Mouse (Mus musculus): ENCODE measurements around the gene Il1rapl2. TPM values are rescaled to one million over a fixed set of nuclear protein-coding genes. Genes with fewer than 3 reads are reported as not detected.
A peak's percentile ranks its signal among the peaks of the same experiment; 100 is the strongest.
"Not testable (repeated sequence)": the region's sequence is repeated elsewhere in the genome, so short reads cannot be mapped to it uniquely, and the experiment has no call there.

Gene Il1rapl2
- polyA plus RNA-seq, 1 experiment from 2014 or later = 1.4 TPM

DNA sequence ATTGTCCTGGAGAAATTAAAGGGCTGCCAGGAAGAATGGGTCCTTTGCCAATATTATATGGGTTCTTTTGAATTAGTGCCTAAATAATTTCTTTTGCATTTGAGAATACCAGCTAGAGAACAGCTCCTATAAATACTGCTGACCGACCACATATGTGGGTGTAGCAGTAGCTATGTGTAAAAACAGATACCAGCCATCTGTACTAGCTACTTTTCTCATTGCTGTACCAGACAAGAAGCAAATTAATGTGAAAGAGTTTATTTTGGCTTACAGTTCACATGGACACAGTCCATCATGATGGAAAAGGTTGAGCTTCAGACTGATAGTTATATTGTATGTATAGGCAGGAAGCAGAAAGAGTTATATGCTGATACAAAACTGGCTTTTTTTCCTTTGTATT, 377.3 kb downstream of the Il1rapl2 start:
- no peaks in the 10 kb centered on the region for H3K36me3 ChIP-seq (ENCODE audit: control insufficient read depth, insufficient read depth, low read length)
- no peak overlapping the region for H3K4me2 ChIP-seq (ENCODE audit: low read depth, low read length)
- H3K27me3 ChIP-seq (replicated peaks; ENCODE audit: control insufficient read depth, insufficient read depth, low read length) = no peaks in the 10 kb centered on the region
- H3K4me1 ChIP-seq (ENCODE audit: control insufficient read depth, insufficient read depth, low read length) = no peaks in the 10 kb centered on the region
- H3K4me3 ChIP-seq (ENCODE audit: low read depth, low read length) = no peak overlapping the region
- no peak overlapping the region for H3K27ac ChIP-seq (replicated peaks; ENCODE audit: low read depth, low read length)
- 77% methylated on average over 1 of the region's 1 CpGs for whole genome bisulfite sequencing
- no peak overlapping the region for H3K9ac ChIP-seq (ENCODE audit: low read depth, low read length)
- ATAC-seq (ENCODE audit: low read depth) = no peak
- H3K9me3 ChIP-seq (ENCODE audit: control insufficient read depth, low read length) = no peaks in the 10 kb centered on the region
- DNase-seq (ENCODE audit: low spot score) = no peak

DNA sequence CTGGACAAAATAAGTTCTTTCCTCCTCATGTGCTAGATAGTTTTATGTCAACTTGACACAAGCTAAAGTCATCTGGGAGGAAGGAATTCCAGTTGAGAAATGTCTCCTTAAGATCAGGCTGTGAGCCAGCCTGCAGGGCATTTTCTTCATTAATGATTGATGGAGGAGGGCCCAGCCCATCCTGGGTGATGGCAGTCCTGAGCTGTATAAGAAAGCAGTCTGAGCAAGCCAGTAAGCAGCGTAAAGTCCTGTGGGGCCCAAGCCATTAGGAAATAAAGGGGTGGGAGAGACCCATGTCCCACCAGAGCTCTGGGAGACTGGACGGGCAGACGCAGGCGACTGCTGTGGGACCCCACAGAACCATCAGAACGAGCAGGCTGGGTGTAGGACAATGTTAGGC, 400.9 kb downstream of the Il1rapl2 start:
- no peak overlapping the region for H3K4me3 ChIP-seq (ENCODE audit: low read depth, low read length)
- H3K9ac ChIP-seq (ENCODE audit: low read depth, low read length) = no peak overlapping the region
- H3K27ac ChIP-seq (replicated peaks; ENCODE audit: low read depth, low read length) = no peak overlapping the region
- no peak for DNase-seq (ENCODE audit: low spot score)
- H3K4me2 ChIP-seq (ENCODE audit: low read depth, low read length) = no peak overlapping the region
- no peaks in the 10 kb centered on the region for H3K9me3 ChIP-seq (ENCODE audit: control insufficient read depth, low read length)
- 78% methylated on average over 5 of the region's 5 CpGs for WGBS
- ATAC-seq (ENCODE audit: low read depth) = no peak
- no peaks in the 10 kb centered on the region for H3K4me1 ChIP-seq (ENCODE audit: control insufficient read depth, insufficient read depth, low read length)
- H3K36me3 ChIP-seq (ENCODE audit: control insufficient read depth, insufficient read depth, low read length) = no peaks in the 10 kb centered on the region
- no peaks in the 10 kb centered on the region for H3K27me3 ChIP-seq (replicated peaks; ENCODE audit: control insufficient read depth, insufficient read depth, low read length)

DNA sequence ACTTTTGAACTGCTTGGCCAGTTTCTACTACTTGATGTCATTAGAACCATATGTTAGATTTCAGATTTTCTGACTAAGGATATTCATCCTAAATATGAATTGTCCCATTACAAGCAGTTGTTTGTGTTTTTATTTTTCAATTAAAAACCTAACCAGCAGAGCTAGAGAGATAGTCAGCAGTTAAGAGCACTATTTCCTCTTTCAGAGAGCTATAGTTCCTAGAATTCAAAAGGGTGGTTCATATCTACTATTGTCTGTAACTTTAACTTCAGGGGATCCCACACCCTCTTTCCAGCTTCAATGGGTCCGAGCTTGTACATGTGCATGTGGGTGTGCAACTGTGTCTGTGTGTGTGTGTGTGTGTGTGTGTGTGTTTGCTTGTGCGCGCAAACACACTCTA, 472.7 kb downstream of the Il1rapl2 start:
- H3K27ac ChIP-seq (replicated peaks; ENCODE audit: low read depth, low read length) = no peak overlapping the region
- H3K4me1 ChIP-seq (ENCODE audit: control insufficient read depth, insufficient read depth, low read length) = no peaks in the 10 kb centered on the region
- H3K4me2 ChIP-seq (ENCODE audit: low read depth, low read length) = no peak overlapping the region
- 86% methylated on average over 3 of the region's 3 CpGs for WGBS
- no peaks in the 10 kb centered on the region for H3K9me3 ChIP-seq (ENCODE audit: control insufficient read depth, low read length)
- ATAC-seq (ENCODE audit: low read depth) (no peak), DNase-seq (ENCODE audit: low spot score) (no peak)
- no peaks in the 10 kb centered on the region for H3K27me3 ChIP-seq (replicated peaks; ENCODE audit: control insufficient read depth, insufficient read depth, low read length)
- H3K4me3 ChIP-seq (ENCODE audit: low read depth, low read length) = no peak overlapping the region
- H3K36me3 ChIP-seq (ENCODE audit: control insufficient read depth, insufficient read depth, low read length) = no peaks in the 10 kb centered on the region
- no peak overlapping the region for H3K9ac ChIP-seq (ENCODE audit: low read depth, low read length)

DNA sequence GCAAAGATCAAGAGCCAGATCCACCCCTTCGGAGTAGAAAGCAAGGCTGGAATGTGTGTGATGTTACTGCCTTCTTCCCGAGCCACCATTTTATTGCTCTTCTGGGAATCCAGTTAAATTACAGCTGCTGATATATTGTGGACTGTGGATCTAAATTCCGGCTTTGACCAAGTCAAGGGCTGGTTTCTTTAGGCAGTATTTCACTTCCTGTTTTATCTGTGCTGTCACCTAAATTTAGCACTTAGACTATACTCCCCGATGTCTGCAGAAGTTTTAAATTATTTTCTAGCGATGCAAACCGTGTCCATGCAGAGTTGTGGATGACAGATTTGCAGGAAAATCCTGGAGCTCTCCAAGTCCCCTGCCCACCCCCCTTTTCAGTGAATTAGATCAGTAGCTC, 533.5 kb downstream of the Il1rapl2 start:
- no peak overlapping the region for H3K27ac ChIP-seq (replicated peaks; ENCODE audit: low read depth, low read length)
- H3K4me1 ChIP-seq (ENCODE audit: control insufficient read depth, insufficient read depth, low read length) = no peaks in the 10 kb centered on the region
- H3K4me3 ChIP-seq (ENCODE audit: low read depth, low read length) = no peak overlapping the region
- no peaks in the 10 kb centered on the region; the same call in 1 of the 2 replicates for H3K27me3 ChIP-seq (replicated peaks; ENCODE audit: control insufficient read depth, insufficient read depth, low read length)
- DNase-seq (ENCODE audit: low spot score) = no peak
- H3K36me3 ChIP-seq (ENCODE audit: control insufficient read depth, insufficient read depth, low read length) = no peaks in the 10 kb centered on the region
- H3K4me2 ChIP-seq (ENCODE audit: low read depth, low read length) = no peak overlapping the region
- no peak overlapping the region for H3K9ac ChIP-seq (ENCODE audit: low read depth, low read length)
- no peaks in the 10 kb centered on the region for H3K9me3 ChIP-seq (ENCODE audit: control insufficient read depth, low read length)
- ATAC-seq (ENCODE audit: low read depth) = no peak
- 52% methylated on average over 6 of the region's 6 CpGs for whole genome bisulfite sequencing

DNA sequence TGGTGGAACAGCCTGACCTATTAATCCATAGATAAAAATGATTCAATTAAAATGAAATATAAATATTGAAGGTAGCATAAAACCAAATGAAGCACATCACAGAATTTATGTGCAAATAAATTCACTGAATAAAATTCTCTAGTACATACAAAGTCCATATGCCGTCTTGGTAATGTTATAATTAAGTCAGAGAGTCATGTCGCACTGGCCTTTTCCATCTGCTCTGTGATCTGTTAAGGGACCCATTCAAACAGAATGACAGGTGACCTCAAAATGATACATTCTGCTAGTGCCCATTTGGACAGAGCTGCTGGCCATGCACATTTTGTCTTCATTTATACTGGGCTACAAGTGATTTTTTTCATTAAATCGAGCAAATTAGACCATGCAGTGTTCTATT, 534.3 kb downstream of the Il1rapl2 start:
- DNase-seq (ENCODE audit: low spot score) = no peak
- H3K4me1 ChIP-seq (ENCODE audit: control insufficient read depth, insufficient read depth, low read length) = no peaks in the 10 kb centered on the region
- no peaks in the 10 kb centered on the region; the same call in 1 of the 2 replicates for H3K27me3 ChIP-seq (replicated peaks; ENCODE audit: control insufficient read depth, insufficient read depth, low read length)
- no peak overlapping the region for H3K27ac ChIP-seq (replicated peaks; ENCODE audit: low read depth, low read length)
- H3K9me3 ChIP-seq (ENCODE audit: control insufficient read depth, low read length) = no peaks in the 10 kb centered on the region
- no peak for ATAC-seq (ENCODE audit: low read depth)
- no peaks in the 10 kb centered on the region for H3K36me3 ChIP-seq (ENCODE audit: control insufficient read depth, insufficient read depth, low read length)
- 46% methylated on average over 3 of the region's 3 CpGs for WGBS
- no peak overlapping the region for H3K4me2 ChIP-seq (ENCODE audit: low read depth, low read length)
- H3K4me3 ChIP-seq (ENCODE audit: low read depth, low read length) = no peak overlapping the region
- H3K9ac ChIP-seq (ENCODE audit: low read depth, low read length) = no peak overlapping the region

DNA sequence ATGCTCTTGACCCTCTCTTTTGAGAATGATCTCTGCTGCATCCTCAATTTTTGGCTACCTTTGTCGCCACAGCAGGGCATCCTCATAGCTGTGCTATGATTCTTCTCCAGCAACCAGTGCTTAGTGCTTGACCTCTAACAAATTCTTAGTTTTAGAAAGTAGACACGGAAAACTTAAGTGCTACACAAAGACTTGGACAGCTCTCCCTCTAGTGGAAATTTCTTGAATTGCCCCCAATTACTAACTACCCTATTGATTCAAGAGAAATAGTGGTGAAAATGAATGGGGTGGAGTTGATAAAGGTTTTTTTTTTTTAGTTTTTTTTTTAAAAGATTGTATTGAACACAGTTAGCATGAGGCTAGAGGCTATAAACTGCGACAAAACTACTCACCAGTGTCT, 599.7 kb downstream of the Il1rapl2 start:
- WGBS = 18% methylated on average over 3 of the region's 3 CpGs
- no peaks in the 10 kb centered on the region for H3K27me3 ChIP-seq (replicated peaks; ENCODE audit: control insufficient read depth, insufficient read depth, low read length)
- H3K9ac ChIP-seq (ENCODE audit: low read depth, low read length) = no peak overlapping the region
- no peak for ATAC-seq (ENCODE audit: low read depth)
- H3K4me3 ChIP-seq (ENCODE audit: low read depth, low read length) = no peak overlapping the region
- peak; percentile 27 for DNase-seq (ENCODE audit: low spot score)
- H3K36me3 ChIP-seq (ENCODE audit: control insufficient read depth, insufficient read depth, low read length) = no peaks in the 10 kb centered on the region
- no peaks in the 10 kb centered on the region for H3K9me3 ChIP-seq (ENCODE audit: control insufficient read depth, low read length)
- no peak overlapping the region for H3K27ac ChIP-seq (replicated peaks; ENCODE audit: low read depth, low read length)
- H3K4me2 ChIP-seq (ENCODE audit: low read depth, low read length) = no peak overlapping the region
- H3K4me1 ChIP-seq (ENCODE audit: control insufficient read depth, insufficient read depth, low read length) = no peaks in the 10 kb centered on the region

DNA sequence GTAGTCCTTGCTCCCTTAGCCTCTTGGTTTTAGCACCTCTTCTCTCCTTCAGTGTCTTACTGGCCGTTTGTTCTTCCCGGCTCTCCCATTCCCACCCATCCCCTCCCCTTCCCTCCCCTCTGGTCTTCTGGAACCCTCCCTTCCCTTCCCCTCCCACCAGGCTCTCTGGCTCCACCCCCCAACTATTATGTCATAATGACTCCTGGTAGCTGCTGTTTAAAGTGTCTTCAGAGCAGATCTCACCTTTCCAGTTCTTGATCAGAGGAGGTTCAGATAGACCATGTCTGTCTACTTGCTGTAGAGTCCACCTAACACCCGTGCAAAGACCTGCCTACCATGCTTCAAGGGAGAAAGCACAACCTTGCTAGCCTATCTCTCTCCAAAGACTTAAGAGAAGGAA, 639.1 kb downstream of the Il1rapl2 start, which contains the start of gene Tex13a:
Gene Tex13a, minus strand, starts transcription at position 101 of the 400 bp plus-strand sequence.
- Histone ChIP-seq H3K9me3 (ENCODE audit: control insufficient read depth, low read length) (no peaks in the 10 kb centered on the region), H3K27ac (replicated peaks; ENCODE audit: low read depth, low read length) (no peak within 1 kb of the TSS), H3K9ac (ENCODE audit: low read depth, low read length) (no peak within 1 kb of the TSS), H3K36me3 (ENCODE audit: control insufficient read depth, insufficient read depth, low read length) (no peaks in the 10 kb centered on the region), H3K4me3 (ENCODE audit: low read depth, low read length) (no peak within 1 kb of the TSS), H3K27me3 (replicated peaks; ENCODE audit: control insufficient read depth, insufficient read depth, low read length) (no peaks in the 10 kb centered on the region; the same call in 1 of the 2 replicates), H3K4me2 (ENCODE audit: low read depth, low read length) (no peak within 1 kb of the TSS), H3K4me1 (ENCODE audit: control insufficient read depth, insufficient read depth, low read length) (no peaks in the 10 kb centered on the region)
- 89% methylated on average over 3 of the region's 3 CpGs for WGBS
- DNase-seq (ENCODE audit: low spot score) (no peak), ATAC-seq (ENCODE audit: low read depth) (no peak)

DNA sequence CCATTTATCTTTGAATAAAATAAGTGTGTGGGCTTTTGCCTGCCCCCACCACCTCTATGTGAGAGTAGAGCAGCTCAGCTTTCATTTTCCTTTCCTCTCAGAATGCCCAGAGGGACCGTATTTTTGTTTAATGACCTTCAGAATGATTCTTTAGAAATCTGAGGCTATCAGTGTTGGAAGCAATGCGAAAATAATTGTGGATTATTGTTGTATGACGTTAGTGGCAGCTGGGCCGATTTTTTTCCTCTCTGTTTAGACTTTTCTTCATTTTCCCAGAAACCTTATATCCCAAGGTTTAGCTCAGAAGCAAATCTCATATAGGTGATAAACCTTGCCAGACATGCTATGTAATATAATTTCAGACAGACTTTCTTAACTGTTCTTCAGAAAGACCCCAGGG, 664.2 kb downstream of the Il1rapl2 start:
- 43% methylated on average over 4 of the region's 4 CpGs for WGBS
- H3K4me3 ChIP-seq (ENCODE audit: low read depth, low read length) = no peak overlapping the region
- no peaks in the 10 kb centered on the region for H3K9me3 ChIP-seq (ENCODE audit: control insufficient read depth, low read length)
- H3K9ac ChIP-seq (ENCODE audit: low read depth, low read length) = no peak overlapping the region
- no peaks in the 10 kb centered on the region for H3K36me3 ChIP-seq (ENCODE audit: control insufficient read depth, insufficient read depth, low read length)
- no peak overlapping the region for H3K27ac ChIP-seq (replicated peaks; ENCODE audit: low read depth, low read length)
- peak; percentile 33; the same call in 1 of the 2 replicates for ATAC-seq (ENCODE audit: low read depth)
- no peaks in the 10 kb centered on the region for H3K4me1 ChIP-seq (ENCODE audit: control insufficient read depth, insufficient read depth, low read length)
- H3K27me3 ChIP-seq (replicated peaks; ENCODE audit: control insufficient read depth, insufficient read depth, low read length) = no peaks in the 10 kb centered on the region
- peak; percentile 39 for DNase-seq (ENCODE audit: low spot score)
- H3K4me2 ChIP-seq (ENCODE audit: low read depth, low read length) = no peak overlapping the region

DNA sequence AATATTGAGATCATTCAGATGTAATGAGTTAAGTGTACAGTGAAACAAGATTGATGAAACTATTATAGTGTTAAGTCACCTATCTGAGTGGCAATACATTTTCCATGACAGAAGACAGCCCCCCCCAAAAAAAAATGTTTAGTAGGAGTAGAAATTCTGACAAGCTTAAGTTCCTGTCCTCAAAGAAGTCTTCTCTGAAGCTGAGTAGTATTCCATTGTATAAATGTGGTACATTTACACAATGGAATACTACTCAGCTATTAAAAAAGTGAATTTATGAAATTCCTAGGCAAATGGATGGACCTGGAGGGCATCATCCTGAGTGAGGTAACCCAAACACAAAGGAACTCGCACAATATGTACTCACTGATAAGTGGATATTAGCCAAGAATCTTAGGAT, 778.3 kb downstream of the Il1rapl2 start:
- H3K4me1 ChIP-seq (ENCODE audit: control insufficient read depth, insufficient read depth, low read length); DNase-seq (ENCODE audit: low spot score); H3K36me3 ChIP-seq (ENCODE audit: control insufficient read depth, insufficient read depth, low read length); H3K9ac ChIP-seq (ENCODE audit: low read depth, low read length); H3K9me3 ChIP-seq (ENCODE audit: control insufficient read depth, low read length); H3K4me3 ChIP-seq (ENCODE audit: low read depth, low read length); H3K27me3 ChIP-seq (replicated peaks; ENCODE audit: control insufficient read depth, insufficient read depth, low read length); H3K27ac ChIP-seq (replicated peaks; ENCODE audit: low read depth, low read length); ATAC-seq (ENCODE audit: low read depth); H3K4me2 ChIP-seq (ENCODE audit: low read depth, low read length): not testable (repeated sequence)
- WGBS = 65% methylated on average over 1 of the region's 1 CpGs

Data from embryonic facial prominence, embryonic 14.5 days (tissue).